Mouse (Mus musculus): ENCODE measurements around the gene Crbn.

Gene Crbn

DNA sequence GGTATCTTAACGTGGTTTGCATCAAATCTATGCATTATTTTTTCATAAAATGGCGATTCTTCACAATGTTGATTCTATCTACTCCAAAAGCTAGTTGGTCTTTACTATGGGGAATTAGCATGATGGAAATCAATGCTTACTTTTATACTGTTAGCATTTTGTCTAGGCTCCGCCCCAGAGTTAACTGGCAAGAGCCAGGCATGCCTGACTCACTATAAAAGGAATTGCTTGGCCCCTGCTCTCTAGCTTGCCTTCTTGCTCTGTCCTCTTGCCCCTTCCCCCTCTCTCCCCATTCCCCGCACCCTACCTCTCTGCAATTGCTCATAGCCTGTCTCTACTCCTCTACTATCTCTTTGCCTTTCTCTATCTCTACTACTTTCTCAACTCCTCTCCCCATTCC lies 33.1 kb downstream of the Crbn start:
- DNase-seq (ENCODE audit: extremely low spot score, low read depth, low spot score): no peak

DNA sequence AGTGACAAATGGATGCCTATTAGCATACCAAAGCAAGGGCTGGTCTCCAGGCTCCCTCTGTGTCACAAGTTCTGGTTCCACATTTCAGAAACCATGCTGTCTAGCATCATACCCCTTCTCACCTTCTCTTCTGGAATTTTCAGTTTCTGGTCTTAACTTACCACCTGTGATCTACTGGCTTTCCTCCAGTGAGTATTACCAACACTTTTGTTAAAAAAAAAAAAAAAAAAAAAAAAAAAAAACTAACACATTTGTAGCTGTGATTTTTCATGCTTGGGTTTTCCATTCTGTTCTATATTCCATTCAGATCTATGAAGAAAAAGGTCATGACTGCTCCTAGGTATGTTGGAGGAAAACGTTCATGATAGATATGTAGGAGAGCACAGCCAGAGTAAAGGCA lies 34.0 kb downstream of the Crbn start:
- no peak for DNase-seq (ENCODE audit: extremely low spot score, low read depth, low spot score)

- DNase-seq (ENCODE audit: extremely low spot score, low read depth, low spot score): no peak
These were observed 38.4 kb downstream of the Crbn start for GRCm38 (mm10) chr6:106761486-106761885.

DNA sequence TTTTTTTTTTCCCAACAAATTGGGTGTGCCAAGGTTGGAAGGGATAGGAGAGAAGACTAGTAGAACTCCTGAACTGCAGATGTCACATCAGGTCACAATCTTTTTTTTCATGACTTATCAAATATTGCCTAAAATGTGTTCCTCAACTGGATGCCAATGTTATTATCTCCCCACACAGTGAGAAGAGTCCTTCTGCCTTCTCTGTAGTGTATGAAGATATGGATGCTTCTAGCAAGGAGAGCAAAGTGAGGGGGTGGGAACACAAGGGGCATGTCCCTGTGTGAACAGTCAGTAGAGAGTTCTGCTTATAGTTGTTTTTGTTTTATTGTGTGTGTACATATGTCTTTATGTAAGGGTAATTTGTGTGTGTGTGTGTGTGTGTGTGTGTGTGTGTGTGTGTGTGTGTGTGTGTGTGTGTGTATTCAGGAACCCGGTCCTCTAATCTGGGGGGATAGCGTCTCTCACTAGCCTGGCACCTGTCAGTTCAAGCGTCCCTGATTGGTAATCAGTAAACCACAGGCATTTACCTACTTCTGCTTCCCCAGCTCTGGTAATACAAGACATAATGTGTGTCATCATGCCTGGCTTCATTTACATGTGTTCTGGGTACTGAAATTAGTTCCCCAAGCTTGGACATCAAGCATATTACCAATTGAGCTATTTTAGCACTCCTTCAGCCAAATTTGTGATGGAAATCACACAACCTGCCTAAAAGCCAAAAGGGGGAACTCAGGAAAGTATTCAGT lies 39.2 kb downstream of the Crbn start:
- DNase-seq (ENCODE audit: extremely low spot score, low read depth, low spot score): no peak

DNA sequence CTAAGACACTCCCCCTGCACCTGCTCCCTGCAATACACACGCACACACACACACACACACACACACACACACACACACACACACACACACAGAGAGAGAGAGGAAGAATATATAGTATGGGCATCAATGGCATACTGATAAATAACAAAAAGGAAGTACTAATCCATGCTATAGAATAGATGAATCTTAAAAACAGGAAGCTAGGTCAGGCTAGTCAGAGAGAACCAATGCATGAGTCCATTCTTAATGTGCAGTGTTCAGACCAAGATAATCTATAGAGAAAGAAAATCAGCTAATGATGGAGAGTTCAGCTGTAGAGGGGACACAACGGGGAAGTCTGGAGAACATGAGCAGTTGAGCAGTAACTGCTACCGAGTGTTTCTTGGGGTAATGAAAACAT lies 41.6 kb downstream of the Crbn start:
- DNase-seq (ENCODE audit: extremely low spot score, low read depth, low spot score): no peak

GRCm38 (mm10) chr6:106750291-106750690 lies 49.6 kb downstream of the Crbn start:
- no peak for DNase-seq (ENCODE audit: extremely low spot score, low read depth, low spot score)

DNA sequence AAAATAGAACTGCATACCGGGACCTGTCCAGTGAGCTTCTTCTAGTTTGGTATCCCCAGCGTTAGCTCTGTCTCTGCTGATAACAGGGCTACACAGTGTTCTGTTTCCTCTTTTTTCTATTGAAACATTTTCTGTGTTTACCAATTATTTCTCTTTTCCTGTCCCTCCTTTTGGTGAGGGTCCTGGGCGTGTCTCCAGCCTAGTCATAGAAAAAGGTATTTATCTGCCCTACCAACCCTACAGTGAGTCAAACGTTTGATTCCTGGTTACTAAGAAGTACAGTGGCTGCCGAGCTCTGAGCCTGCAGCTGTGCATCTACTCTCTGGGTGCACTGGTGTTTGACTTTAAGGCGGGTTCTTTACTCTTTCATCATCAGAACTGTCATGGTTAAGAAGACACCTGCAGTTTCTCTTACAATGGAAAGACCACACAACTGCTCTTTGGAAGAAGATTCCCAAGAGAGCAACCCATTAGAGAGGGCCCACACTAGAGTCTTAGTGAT lies 50.9 kb downstream of the Crbn start, which contains the start of gene Il5ra:
TSS of gene Il5ra (minus strand) at position 151 of the 502 bp plus-strand sequence.
- DNase-seq (ENCODE audit: extremely low spot score, low read depth, low spot score): no peak

DNA sequence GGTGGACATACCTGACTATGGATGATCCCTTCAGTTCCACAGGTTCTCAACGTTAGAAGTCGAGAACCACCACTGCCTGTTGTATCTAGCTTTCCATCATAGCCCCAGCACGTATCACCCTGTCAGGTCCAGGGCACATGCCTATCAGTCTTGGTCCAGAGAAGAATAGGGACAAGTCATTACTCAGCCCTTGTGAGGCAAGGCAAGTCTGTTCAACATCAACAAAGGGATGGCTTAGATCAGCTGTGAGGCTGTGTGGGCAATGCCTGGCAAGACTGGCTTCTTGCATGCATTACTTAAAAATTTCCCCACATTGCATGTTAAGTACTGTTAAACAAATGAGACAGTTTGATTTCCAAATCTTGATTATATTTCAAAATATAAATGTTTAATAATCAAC lies 52.1 kb downstream of the Crbn start:
- DNase-seq (ENCODE audit: extremely low spot score, low read depth, low spot score): no peak

GRCm38 (mm10) chr6:106747251-106747650 lies 52.6 kb downstream of the Crbn start:
- no peak for DNase-seq (ENCODE audit: extremely low spot score, low read depth, low spot score)

DNA sequence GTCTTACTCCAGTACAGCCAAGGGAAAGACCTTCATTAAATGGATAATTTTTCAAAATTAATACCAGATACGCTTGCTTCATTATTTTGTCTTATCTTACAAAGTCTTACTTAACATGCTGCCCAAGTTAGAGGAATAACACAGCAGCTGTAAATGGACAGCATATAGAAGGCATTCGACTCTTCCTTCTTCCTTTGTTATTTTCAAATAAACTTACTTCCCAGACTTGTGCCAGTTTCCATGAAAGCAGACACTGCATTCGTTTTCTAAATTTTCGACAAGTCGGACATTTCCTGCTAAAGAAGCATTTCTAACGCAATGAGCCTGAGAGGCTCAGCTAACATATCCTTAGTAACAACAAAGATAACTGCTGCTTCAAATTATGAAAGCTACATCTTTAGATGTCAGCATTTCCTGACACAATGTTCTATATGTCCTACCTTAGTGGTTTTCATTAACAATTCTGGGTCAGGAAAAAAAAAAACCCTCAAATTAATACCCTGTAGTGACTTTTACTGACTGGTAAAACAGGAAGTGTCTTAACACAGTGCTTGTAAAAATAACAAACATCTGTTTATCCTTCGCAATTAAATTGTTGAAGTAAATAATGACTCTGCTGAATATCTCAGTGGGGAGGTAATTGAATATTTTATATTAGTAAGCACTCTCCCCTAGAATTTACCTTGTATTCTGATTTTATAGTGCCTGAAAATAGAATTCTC lies 54.0 kb downstream of the Crbn start:
- DNase-seq (ENCODE audit: extremely low spot score, low read depth, low spot score): no peak

DNA sequence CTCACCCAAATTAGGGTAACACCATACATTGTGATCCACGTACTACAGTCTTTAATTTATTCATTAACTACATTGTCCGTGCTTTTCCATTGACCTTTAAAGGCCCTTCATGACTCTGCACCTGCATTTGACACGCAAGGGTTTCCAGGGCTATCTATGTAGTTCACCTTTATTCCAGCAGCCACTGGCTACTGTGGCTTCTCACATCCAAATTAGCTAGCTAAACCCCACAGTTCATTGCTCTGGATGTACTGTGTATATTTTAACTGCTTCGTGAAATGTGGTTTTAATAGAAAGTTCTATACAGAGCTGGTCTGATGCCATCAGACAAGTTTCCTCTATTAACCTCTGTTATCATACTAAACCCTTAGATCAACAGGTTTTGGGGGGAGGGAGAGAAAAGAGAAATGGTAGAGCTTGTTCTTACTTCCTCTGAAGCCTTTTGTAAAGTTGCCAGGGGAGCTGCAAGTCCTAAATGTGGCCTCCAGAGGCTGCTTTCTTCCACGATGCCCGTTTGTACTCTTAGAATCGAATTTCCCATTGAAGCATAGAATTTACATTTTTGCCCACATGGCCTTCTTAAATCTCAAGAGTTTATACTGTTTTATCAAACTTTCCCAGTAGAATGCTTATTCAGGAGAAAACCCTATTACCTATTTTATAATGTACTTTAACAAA lies 56.2 kb downstream of the Crbn start:
- no peak for DNase-seq (ENCODE audit: extremely low spot score, low read depth, low spot score)

- no peak for DNase-seq (ENCODE audit: extremely low spot score, low read depth, low spot score)
These were observed 59.5 kb downstream of the Crbn start for GRCm38 (mm10) chr6:106740244-106740825.

GRCm38 (mm10) chr6:106738229-106738628 lies 61.6 kb downstream of the Crbn start:
- no peak for DNase-seq (ENCODE audit: extremely low spot score, low read depth, low spot score)

DNA sequence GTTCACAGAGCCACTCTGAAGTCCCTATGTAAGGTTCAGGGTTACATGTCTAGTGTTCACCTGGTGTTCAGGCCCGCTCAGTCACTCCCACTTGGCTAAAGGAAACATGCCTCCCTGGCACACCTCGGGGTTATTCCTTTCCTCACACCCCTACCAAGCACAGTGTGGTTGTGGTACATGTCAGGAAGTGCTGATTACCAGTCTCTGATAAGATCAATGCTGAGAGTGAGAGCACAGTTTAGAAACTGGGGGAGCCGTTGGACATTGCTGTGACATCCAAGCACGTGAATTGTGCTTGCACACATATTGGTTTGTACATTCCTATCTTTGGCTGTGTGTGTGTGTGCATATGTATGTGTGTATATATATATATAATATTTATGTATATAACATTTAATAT lies 67.3 kb downstream of the Crbn start:
- no peak for DNase-seq (ENCODE audit: extremely low spot score, low read depth, low spot score)

All from hindlimb bud, embryonic 11.5 days (tissue).